Mouse (Mus musculus): ENCODE data around the gene Actr8.

Gene Actr8

GRCm38 (mm10) chr14:30041836-30042235 is 63.7 kb downstream of the Actr8 start:
- no peak for DNase-seq

DNA sequence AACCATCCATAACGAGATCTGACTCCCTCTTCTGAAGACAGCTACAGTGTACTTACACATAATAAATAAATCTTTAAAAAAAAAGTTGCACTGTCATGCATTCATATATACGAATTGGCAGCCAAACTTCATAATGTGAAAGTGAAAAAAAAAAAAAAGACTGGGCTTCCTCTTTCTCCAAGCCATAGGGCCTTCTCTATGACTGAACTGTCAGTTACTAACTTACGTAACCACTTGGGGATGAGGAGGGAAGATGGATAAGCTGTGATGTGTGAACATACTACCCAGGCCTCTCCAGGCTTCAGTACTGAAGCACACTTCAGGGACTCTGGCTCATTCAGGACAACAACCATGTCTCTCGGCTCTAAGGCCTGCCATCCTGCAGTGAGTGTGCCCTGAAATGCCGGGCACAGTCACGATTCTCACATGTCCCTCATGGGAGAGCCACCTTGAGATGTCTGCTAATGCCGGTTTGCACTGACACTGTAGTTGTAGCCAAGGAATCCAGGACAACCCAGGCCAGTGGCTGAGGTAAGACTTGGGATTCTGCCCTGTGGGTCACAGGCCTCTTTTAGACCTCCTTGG is 65.3 kb downstream of the Actr8 start:
- no peak for DNase-seq

GRCm38 (mm10) chr14:30045239-30045638 is 67.1 kb downstream of the Actr8 start:
- no peak for DNase-seq

DNA sequence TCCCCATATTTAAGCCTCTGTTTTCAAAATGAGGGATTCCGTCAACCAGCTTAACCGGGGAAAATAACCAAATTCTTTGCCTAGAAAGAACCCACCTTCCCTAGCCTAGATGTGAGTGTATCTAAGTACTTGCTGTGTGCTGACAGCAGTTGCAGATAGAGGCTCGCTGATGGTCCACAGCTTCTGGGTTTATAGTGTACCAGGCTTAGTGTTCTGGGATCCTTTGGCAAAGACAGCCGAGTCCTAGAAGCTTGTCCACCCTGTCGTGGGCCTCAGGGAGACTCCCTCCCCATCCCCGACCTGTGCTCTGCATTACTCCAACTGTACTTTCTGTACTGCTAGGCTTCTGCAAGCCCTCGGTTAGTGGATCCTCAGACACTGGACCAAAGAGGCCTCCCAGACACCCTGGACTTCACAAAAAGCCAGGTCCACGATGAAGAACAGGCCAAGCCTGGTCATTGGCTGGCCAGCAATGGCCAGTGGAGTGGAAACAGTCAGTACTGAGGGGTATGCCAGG is 67.6 kb downstream of the Actr8 start:
- DNase-seq: no peak

GRCm38 (mm10) chr14:30046976-30047375 is 68.8 kb downstream of the Actr8 start:
- no peak for DNase-seq

- DNase-seq: peak; percentile 45
Observed at GRCm38 (mm10) chr14:30048049-30048448, 69.9 kb downstream of the Actr8 start.

- no peak for DNase-seq
Observed at GRCm38 (mm10) chr14:30050280-30050679, 72.1 kb downstream of the Actr8 start.

DNA sequence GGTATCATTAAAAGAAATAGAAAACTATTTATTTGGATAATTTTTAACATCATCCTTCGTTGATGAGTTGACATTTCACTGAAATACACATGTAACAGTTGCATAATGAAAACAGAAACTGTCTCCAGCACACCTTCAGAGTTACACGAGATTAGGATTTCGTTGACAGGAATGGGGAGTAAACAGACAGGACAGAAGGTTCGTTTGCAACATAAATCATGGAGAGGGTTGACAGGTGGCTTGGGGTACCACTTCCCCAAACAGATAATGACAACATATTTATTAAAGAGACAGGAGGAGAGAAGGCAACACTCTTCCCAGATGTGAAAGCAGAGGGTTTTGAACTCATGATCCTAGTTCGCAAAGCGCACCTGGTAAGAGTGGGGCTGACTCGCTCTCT is 76.8 kb downstream of the Actr8 start:
- no peak for DNase-seq
